Mouse (Mus musculus) lung, embryonic 14.5 days (tissue): ENCODE measurements at regions not wholly inside any gene's neighbourhood (a gene's known extent, or its start where the extent isn't known, plus 50 kb on each side); places are given as distances from the start of the nearest gene placed in this dataset.

ENCODE experiments used
- ATAC-seq: fragments of 200-750 bp; cut with Nextera tagmentation; 2 replicates; pipeline ENCODE4 v1.8.0; 2017; ENCODE audit warnings: mild to moderate bottlenecking, moderate TSS enrichment, moderate library complexity; ENCODE audit not compliant: insufficient read depth
- DNase-seq: peaks from one replicate; pipeline ENCODE4 v3.0.0-alpha.2; 2015
- H3K27ac ChIP-seq: fragments of 300-500 bp; sonication (generic); 2 replicates; pipeline ENCODE4 v1.5.1; 2014; ENCODE audit warnings: low read depth, mild to moderate bottlenecking, moderate library complexity
- H3K27me3 ChIP-seq: fragments of 300-500 bp; sonication (generic); 2 replicates; pipeline ENCODE4 v1.6.1; 2014; ENCODE audit warnings: low read length, control low read depth; ENCODE audit not compliant: insufficient read depth
- H3K36me3 ChIP-seq: fragments of 300-500 bp; sonication (generic); 2 replicates; pipeline ENCODE4 v1.6.1; 2014; ENCODE audit warnings: control low read depth; ENCODE audit not compliant: insufficient read depth
- H3K4me1 ChIP-seq: fragments of 300-500 bp; sonication (generic); 2 replicates; pipeline ENCODE4 v1.6.1; 2014; ENCODE audit warnings: antibody characterized with exemption, control low read depth; ENCODE audit not compliant: insufficient read depth
- H3K4me2 ChIP-seq: fragments of 300-500 bp; sonication (generic); 2 replicates; pipeline ENCODE4 v1.6.1; 2014; ENCODE audit warnings: mild to moderate bottlenecking
- H3K4me3 ChIP-seq: fragments of 300-500 bp; sonication (generic); 2 replicates; pipeline ENCODE4 v1.5.1; 2014; ENCODE audit warnings: low read depth, low read length
- H3K9ac ChIP-seq: fragments of 300-500 bp; sonication (generic); 2 replicates; pipeline ENCODE4 v1.6.1; 2014
- H3K9me3 ChIP-seq: fragments of 300-500 bp; sonication (generic); 2 replicates; pipeline ENCODE4 v1.6.1; 2016; ENCODE audit warnings: low read depth, low read length, control low read depth
- CTCF ChIP-seq: IDR thresholded peaks from 2 replicates; pipeline ENCODE4 v1.5.1; 2016; ENCODE audit warnings: antibody characterized with exemption, low read depth
- WGBS: fragments of 180-500 bp; shearing (Covaris S2); extraction: QIAGEN DNeasy Blood & Tissue Kit; methylation state at CpG from one replicate; pipeline ENCODE4 v1.1.7; 2014; 5-methylcytosine and 5-hydroxymethylcytosine counted together

DNA sequence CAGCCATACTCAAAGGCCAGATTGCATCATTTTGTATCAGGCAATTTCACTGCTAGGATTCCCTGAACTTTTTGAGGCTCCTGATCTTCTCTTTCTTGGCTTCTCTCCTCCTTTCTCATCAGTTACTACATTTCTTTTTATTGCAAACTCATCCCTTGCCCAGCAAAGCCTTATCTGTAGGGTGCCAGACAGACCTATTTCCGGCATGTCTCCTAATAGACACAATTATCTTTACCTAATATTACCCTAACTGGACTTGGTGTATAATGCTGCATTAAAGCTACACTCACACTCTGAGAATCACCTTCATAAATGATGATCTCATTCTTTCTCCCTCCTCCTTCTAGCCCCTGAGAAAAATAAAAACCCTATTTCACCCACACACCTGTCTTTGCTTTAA, 396.3 kb upstream of the Nrg3 start:
- Histone ChIP-seq H3K9ac (no peak overlapping the region), H3K4me2 (no peak overlapping the region), H3K4me1 (no peaks in the 10 kb centered on the region), H3K27ac (no peak overlapping the region), H3K36me3 (no peaks in the 10 kb centered on the region), H3K27me3 (no peaks in the 10 kb centered on the region), H3K9me3 (no peaks in the 10 kb centered on the region), H3K4me3 (no peak overlapping the region)
- TF ChIP-seq CTCF: no peak
- WGBS: 87% methylated on average over 1 of the region's 1 CpGs
- ATAC-seq: no peak
- DNase-seq: no peak

DNA sequence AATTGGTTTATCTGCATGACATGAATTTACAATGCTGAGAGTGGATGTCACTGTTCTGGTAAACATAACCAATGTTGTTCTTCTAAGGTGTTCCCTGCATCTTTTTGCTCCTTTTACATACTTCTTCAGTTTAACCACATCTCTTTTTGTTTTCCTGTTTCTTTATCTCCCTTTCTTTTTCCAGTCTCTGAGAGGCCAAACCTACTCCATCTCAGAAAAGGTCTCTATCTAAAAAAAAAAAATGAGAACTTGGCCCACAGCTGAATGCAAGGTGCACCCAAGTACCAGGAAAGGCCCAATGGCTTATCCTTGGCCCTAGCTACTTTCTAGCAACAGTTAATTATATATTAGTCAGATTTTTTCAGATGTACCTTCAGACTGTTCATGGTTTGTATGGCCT, 394.3 kb upstream of the Nrg3 start:
- Histone ChIP-seq H3K4me3 (no peak overlapping the region), H3K4me1 (no peaks in the 10 kb centered on the region), H3K4me2 (no peak overlapping the region), H3K9me3 (no peaks in the 10 kb centered on the region), H3K27me3 (no peaks in the 10 kb centered on the region), H3K9ac (no peak overlapping the region), H3K36me3 (no peaks in the 10 kb centered on the region), H3K27ac (no peak overlapping the region)
- DNase-seq (no peak), ATAC-seq (no peak)
- TF ChIP-seq CTCF: no peak

GRCm38 (mm10) chr14:39860141-39860540, 387.3 kb upstream of the Nrg3 start:
- TF ChIP-seq CTCF: no peak
- ATAC-seq (no peak), DNase-seq (peak; percentile 8)
- Histone ChIP-seq H3K27me3 (no peaks in the 10 kb centered on the region), H3K4me3 (no peak overlapping the region), H3K4me1 (no peaks in the 10 kb centered on the region), H3K4me2 (no peak overlapping the region), H3K9ac (no peak overlapping the region), H3K36me3 (no peaks in the 10 kb centered on the region), H3K27ac (no peak overlapping the region), H3K9me3 (no peaks in the 10 kb centered on the region)
- 62% methylated on average over 3 of the region's 3 CpGs for WGBS

- H3K9ac ChIP-seq: no peak overlapping the region
- H3K36me3 ChIP-seq: no peaks in the 10 kb centered on the region
- ATAC-seq (no peak), DNase-seq (no peak)
- 75% methylated on average over 3 of the region's 3 CpGs for WGBS
- H3K27ac ChIP-seq: no peak overlapping the region
- no peak overlapping the region for H3K4me2 ChIP-seq
- no peaks in the 10 kb centered on the region for H3K4me1 ChIP-seq
- no peak for TF ChIP-seq CTCF
- H3K9me3 ChIP-seq: no peaks in the 10 kb centered on the region
- H3K4me3 ChIP-seq: no peak overlapping the region
- no peaks in the 10 kb centered on the region for H3K27me3 ChIP-seq
Measured at GRCm38 (mm10) chr14:39859294-39859693, 386.4 kb upstream of the Nrg3 start.

- DNase-seq: no peak
- no peaks in the 10 kb centered on the region for H3K9me3 ChIP-seq
- no peak for ATAC-seq
- no peak overlapping the region for H3K4me2 ChIP-seq
- TF ChIP-seq CTCF: no peak
- no peaks in the 10 kb centered on the region for H3K36me3 ChIP-seq
- no peak overlapping the region for H3K9ac ChIP-seq
- WGBS: 82% methylated on average over 4 of the region's 4 CpGs
- no peak overlapping the region for H3K27ac ChIP-seq
- no peak overlapping the region for H3K4me3 ChIP-seq
- H3K27me3 ChIP-seq: no peaks in the 10 kb centered on the region
- no peaks in the 10 kb centered on the region for H3K4me1 ChIP-seq
Measured at GRCm38 (mm10) chr14:39853001-39853400, 380.1 kb upstream of the Nrg3 start.

DNA sequence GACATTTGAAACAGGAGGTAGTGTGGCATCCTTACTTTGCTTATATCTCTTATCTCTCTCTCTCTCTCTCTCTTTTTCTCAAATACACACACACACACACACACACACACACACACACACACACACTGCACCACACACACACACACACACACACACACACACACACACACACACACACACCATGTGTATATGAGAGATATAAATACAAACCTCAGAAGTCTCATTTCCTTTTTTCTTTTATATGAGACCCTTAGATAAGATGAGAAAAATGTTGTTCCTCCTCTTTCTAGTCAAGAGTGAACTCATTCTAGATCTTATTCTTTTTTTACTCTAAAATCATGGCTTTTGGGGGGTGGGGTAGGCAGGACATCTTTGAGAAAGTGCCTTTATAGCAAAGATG, 379.6 kb upstream of the Nrg3 start:
- Histone ChIP-seq H3K9me3 (no peaks in the 10 kb centered on the region), H3K27me3 (no peaks in the 10 kb centered on the region), H3K4me2 (no peak overlapping the region), H3K36me3 (no peaks in the 10 kb centered on the region), H3K4me1 (no peaks in the 10 kb centered on the region), H3K4me3 (no peak overlapping the region), H3K9ac (no peak overlapping the region), H3K27ac (no peak overlapping the region)
- ATAC-seq: no peak
- TF ChIP-seq CTCF: no peak
- no peak for DNase-seq
